Mouse (Mus musculus) mature B cell (primary cell): ENCODE results near the gene Setd1a.
"Not testable (repeated sequence)": the region's sequence is repeated elsewhere in the genome, so short reads cannot be mapped to it uniquely, and the experiment has no call there.

ENCODE experiments used
- in situ Hi-C: fragments of 300-500 bp; cut with MboI; formaldehyde crosslinking; loops from 2 replicates; pipeline ENCODE4 v1.14.3; 2019

Setd1a gene

GRCm38 (mm10) chr7:127766851-127767609 lies 9.4 kb upstream of the Setd1a start:
- in situ Hi-C loops: no loop called here

- in situ Hi-C loops: no loop called here
Measured at GRCm38 (mm10) chr7:127767671-127768345, 8.7 kb upstream of the Setd1a start.

- in situ Hi-C loops: no loop called here
Measured at GRCm38 (mm10) chr7:127768346-127768996, 8.0 kb upstream of the Setd1a start.

- in situ Hi-C loops: no loop called here
Measured at GRCm38 (mm10) chr7:127768997-127769593, 7.4 kb upstream of the Setd1a start.

- in situ Hi-C loops: no loop called here
Measured at GRCm38 (mm10) chr7:127769651-127770038, 6.8 kb upstream of the Setd1a start, which contains the start of gene Orai3. Orai3 (plus strand) TSS chr7:127769815.

- in situ Hi-C loops: no loop called here
Measured at GRCm38 (mm10) chr7:127770039-127770905, 6.2 kb upstream of the Setd1a start.

- in situ Hi-C loops: no loop called here
Measured at GRCm38 (mm10) chr7:127771262-127771661, 5.2 kb upstream of the Setd1a start.

- in situ Hi-C loops: no loop called here
Measured at GRCm38 (mm10) chr7:127772080-127772479, 4.4 kb upstream of the Setd1a start.

- in situ Hi-C loops: no loop called here
Measured at GRCm38 (mm10) chr7:127772557-127772956, 3.9 kb upstream of the Setd1a start.

GRCm38 (mm10) chr7:127773664-127774384 lies 2.6 kb upstream of the Setd1a start:
- in situ Hi-C loops: no loop called here

- in situ Hi-C loops: not testable (repeated sequence)
Measured at GRCm38 (mm10) chr7:127775837-127776236, 633 bp upstream of the Setd1a start.

GRCm38 (mm10) chr7:127776878-127777473 lies 506 bp downstream of the Setd1a start:
- in situ Hi-C loops: no loop called here

- in situ Hi-C loops: no loop called here
Measured at GRCm38 (mm10) chr7:127777474-127778266, 1.2 kb downstream of the Setd1a start.

GRCm38 (mm10) chr7:127778350-127778749 lies 1.9 kb downstream of the Setd1a start:
- in situ Hi-C loops: no loop called here

- in situ Hi-C loops: no loop called here
Measured at GRCm38 (mm10) chr7:127785308-127785707, 8.8 kb downstream of the Setd1a start, which contains the start of gene Gm49388. Gm49388 (plus strand) TSS chr7:127785608.

- in situ Hi-C loops: no loop called here
Measured at GRCm38 (mm10) chr7:127797076-127797845, 20.8 kb downstream of the Setd1a start.

GRCm38 (mm10) chr7:127798591-127798990 lies 22.1 kb downstream of the Setd1a start:
- in situ Hi-C loops: no loop called here

GRCm38 (mm10) chr7:127799211-127799610 lies 22.7 kb downstream of the Setd1a start:
- in situ Hi-C loops: no loop called here

GRCm38 (mm10) chr7:127799738-127800137 lies 23.3 kb downstream of the Setd1a start:
- in situ Hi-C loops: no loop called here
